Mouse (Mus musculus) midbrain, embryonic 14.5 days (tissue): ENCODE measurements around the gene St7. TPM values are rescaled to one million over a fixed set of nuclear protein-coding genes. Genes with fewer than 3 reads are reported as not detected.

ENCODE experiments used
- ATAC-seq: fragments of 200-750 bp; cut with Nextera tagmentation; 2 replicates; pipeline ENCODE4 v1.8.0; 2017; ENCODE audit warnings: moderate number of reproducible peaks, moderate library complexity; ENCODE audit not compliant: low FRiP score, low TSS enrichment
- DNase-seq: peaks from one replicate; pipeline ENCODE4 v3.0.0-alpha.2; 2015
- H3K27ac ChIP-seq: fragments of 300-500 bp; sonication (generic); replicated peaks from 2 replicates; pipeline ENCODE4 v1.5.1; 2014; ENCODE audit warnings: mild to moderate bottlenecking, low read depth, low read length, moderate library complexity
- H3K27me3 ChIP-seq: fragments of 300-500 bp; sonication (generic); 2 replicates; pipeline ENCODE4 v1.6.1; 2014; ENCODE audit warnings: low read length, control low read depth, mixed read lengths; ENCODE audit not compliant: control insufficient read depth, insufficient read depth
- H3K36me3 ChIP-seq: fragments of 300-500 bp; sonication (generic); 2 replicates; pipeline ENCODE4 v1.6.1; 2014; ENCODE audit warnings: low read length, control low read depth; ENCODE audit not compliant: control insufficient read depth, insufficient read depth
- H3K4me1 ChIP-seq: fragments of 300-500 bp; sonication (generic); 2 replicates; pipeline ENCODE4 v1.6.1; 2014; ENCODE audit warnings: mild to moderate bottlenecking, antibody characterized with exemption, low read length, control low read depth; ENCODE audit not compliant: control insufficient read depth, insufficient read depth
- H3K4me2 ChIP-seq: fragments of 300-500 bp; sonication (generic); 2 replicates; pipeline ENCODE4 v1.6.1; 2014; ENCODE audit warnings: mild to moderate bottlenecking, low read length, moderate library complexity
- H3K4me3 ChIP-seq: fragments of 300-500 bp; sonication (generic); replicated peaks from 2 replicates; pipeline ENCODE4 v1.5.1; 2014; ENCODE audit warnings: low read depth, low read length
- H3K9ac ChIP-seq: fragments of 300-500 bp; sonication (generic); replicated peaks from 2 replicates; pipeline ENCODE4 v1.6.1; 2014; ENCODE audit warnings: mild to moderate bottlenecking, low read length, moderate library complexity
- H3K9me3 ChIP-seq: fragments of 300-500 bp; sonication (generic); 2 replicates; pipeline ENCODE4 v1.6.1; 2016; ENCODE audit warnings: low read length, control low read depth, mixed read lengths; ENCODE audit not compliant: control insufficient read depth
- WGBS: fragments of 180-500 bp; shearing (Covaris S2); extraction: QIAGEN DNeasy Blood & Tissue Kit; methylation state at CpG from one replicate; pipeline ENCODE4 v1.1.7; 2014; 5-methylcytosine and 5-hydroxymethylcytosine counted together
- polyA plus RNA-seq: library from polyadenylated mRNA; unstranded; fragments of >200 nt; fragmentation: Nextera tagmentation; extraction: Ambion mirVana; gene quantifications from 2 replicates; pipeline ENCODE4 v1.2.1, GENCODE M21; 2014

The St7 gene
- polyA plus RNA-seq, 1 experiment from 2014 or later: 61.4 TPM

DNA sequence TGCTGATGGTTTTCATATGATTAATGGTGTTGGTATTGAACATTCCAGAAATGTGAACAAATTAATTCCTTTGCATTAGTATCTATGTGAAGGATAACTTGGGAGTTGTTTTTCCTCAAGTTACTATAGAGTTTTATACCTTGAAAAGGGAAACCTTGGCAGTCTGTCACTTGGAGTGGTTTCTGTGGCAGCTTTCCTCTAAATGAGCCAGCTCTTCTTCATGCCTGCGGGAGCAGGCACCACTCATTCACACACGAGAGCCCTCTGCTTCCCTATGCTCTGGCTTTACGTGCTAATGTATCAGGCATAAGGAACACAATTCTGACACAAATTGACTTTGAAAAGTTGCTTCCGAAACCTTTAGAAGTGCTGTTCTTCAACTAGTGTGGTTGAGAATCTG lies 224.5 kb downstream of the St7 start:
- Histone ChIP-seq H3K4me3 (no peak overlapping the region), H3K36me3 (peaks cover 10% of the 10 kb centered on the region), H3K27me3 (no peaks in the 10 kb centered on the region), H3K9ac (no peak overlapping the region), H3K27ac (no peak overlapping the region), H3K9me3 (no peaks in the 10 kb centered on the region), H3K4me2 (no peak overlapping the region), H3K4me1 (peaks cover 12% of the 10 kb centered on the region; the same call in 1 of the 2 replicates)
- ATAC-seq (no peak), DNase-seq (no peak)
- WGBS: 76% methylated on average over 4 of the region's 4 CpGs

DNA sequence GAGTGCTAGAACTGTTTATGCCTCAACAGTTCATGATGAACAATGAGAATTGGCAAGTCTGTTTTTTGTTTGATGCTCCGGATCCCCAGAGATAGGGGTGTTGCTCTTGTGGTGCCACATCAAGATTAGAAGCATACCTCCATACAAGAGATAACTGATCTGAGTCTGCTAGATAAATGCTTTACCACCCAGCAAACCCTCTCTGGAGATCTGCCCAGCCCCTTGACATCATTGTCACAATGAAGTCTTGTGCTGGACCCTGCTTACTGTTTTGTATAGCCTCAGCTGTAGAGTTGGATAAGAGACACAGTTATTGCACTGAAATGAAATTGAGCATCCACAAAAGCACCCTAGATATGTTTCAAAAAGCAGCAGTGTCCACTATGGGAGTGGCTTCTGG lies 229.4 kb downstream of the St7 start:
- DNase-seq (no peak), ATAC-seq (no peak)
- H3K4me3 ChIP-seq: no peak overlapping the region
- no peak overlapping the region for H3K9ac ChIP-seq
- peaks cover 29% of the 10 kb centered on the region for H3K36me3 ChIP-seq
- no peak overlapping the region for H3K4me2 ChIP-seq
- H3K27ac ChIP-seq: no peak overlapping the region
- H3K9me3 ChIP-seq: no peaks in the 10 kb centered on the region
- 98% methylated on average over 1 of the region's 1 CpGs for WGBS
- H3K27me3 ChIP-seq: no peaks in the 10 kb centered on the region
- H3K4me1 ChIP-seq: peaks cover 6% of the 10 kb centered on the region; the same call in 1 of the 2 replicates

DNA sequence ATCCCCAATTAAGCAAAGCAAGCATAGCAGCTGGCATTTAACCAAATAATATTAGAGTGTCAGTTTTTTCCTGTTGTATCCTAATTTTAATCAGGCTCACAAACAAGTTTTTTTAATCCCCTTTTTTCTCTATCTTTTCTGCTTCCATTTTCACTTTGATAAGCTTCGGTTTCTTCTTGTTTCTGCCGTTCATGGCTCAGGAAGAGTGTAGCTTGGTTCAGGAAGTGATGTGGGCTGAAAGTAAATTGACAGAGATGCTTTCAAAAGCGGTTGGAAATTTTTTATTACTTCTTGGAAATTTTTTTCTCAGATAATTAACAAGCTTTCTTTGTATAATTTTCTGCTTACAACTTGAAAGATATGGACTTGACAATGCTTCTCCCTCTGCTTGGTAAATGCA lies 230.2 kb downstream of the St7 start:
- Histone ChIP-seq H3K4me3 (no peak overlapping the region), H3K4me2 (no peak overlapping the region), H3K4me1 (peaks cover 6% of the 10 kb centered on the region; the same call in 1 of the 2 replicates), H3K9me3 (no peaks in the 10 kb centered on the region), H3K36me3 (peaks cover 29% of the 10 kb centered on the region), H3K27me3 (no peaks in the 10 kb centered on the region), H3K9ac (no peak overlapping the region), H3K27ac (no peak overlapping the region)
- 89% methylated on average over 3 of the region's 3 CpGs for WGBS
- DNase-seq (no peak), ATAC-seq (no peak)

DNA sequence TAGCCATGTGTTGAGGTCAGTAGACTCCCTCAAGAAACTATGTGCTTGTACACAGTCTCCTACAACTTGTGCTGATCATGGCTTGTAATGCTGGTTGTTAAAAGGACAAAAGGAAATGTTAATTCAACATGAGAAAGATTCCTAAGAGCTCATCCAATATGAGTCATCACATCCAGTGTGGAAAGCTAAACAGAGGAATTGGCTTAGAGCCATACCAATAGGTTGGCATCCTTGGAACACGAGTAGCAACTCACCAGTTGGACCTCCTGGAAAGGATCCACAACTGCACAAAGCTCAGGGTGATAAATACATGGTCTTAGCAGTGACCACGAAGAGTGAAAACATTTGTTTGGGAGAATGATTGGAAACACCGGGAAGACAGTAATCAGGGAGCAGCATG lies 230.6 kb downstream of the St7 start:
- Histone ChIP-seq H3K9ac (no peak overlapping the region), H3K9me3 (no peaks in the 10 kb centered on the region), H3K4me3 (no peak overlapping the region), H3K4me2 (no peak overlapping the region), H3K36me3 (peaks cover 29% of the 10 kb centered on the region), H3K4me1 (peaks cover 6% of the 10 kb centered on the region; the same call in 1 of the 2 replicates), H3K27ac (no peak overlapping the region), H3K27me3 (no peaks in the 10 kb centered on the region)
- no peak for ATAC-seq
- no peak for DNase-seq
- WGBS: 86% methylated on average over 3 of the region's 3 CpGs

DNA sequence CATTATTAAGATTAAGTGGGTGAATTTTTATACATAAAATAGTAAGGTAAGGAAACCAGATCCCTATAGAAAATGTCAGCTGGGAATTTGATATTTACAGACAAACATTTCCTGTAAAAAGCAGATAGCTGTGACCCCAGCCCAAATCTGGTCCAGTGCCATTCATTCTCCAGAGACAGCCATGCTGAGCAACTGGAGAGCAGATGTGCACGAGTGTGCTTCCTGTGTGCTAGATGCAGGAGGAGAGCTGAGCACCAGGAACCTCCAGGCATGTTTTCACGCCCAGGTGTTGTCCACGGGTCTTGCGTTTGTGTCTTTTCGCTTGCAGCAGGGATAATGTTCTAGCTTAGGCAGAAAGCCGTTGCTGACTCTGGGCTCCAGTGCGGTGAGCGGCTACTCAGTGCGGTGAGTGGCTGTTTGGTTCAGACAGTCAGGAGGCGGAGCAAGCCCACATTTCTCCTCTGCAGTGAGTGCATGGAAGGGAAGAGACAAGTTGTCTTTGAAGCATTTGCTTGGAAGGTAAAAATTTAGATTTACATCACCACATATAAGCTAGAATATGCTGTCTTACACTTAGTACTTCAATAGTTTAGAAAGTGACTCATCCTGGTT lies 231.3 kb downstream of the St7 start:
- Histone ChIP-seq H3K36me3 (peaks cover 28% of the 10 kb centered on the region), H3K4me2 (no peak overlapping the region), H3K4me3 (no peak overlapping the region), H3K9me3 (no peaks in the 10 kb centered on the region), H3K27ac (no peak overlapping the region), H3K27me3 (no peaks in the 10 kb centered on the region), H3K4me1 (peaks cover 6% of the 10 kb centered on the region; the same call in 1 of the 2 replicates), H3K9ac (no peak overlapping the region)
- DNase-seq: no peak
- 92% methylated on average over 10 of the region's 10 CpGs for WGBS
- ATAC-seq: no peak

DNA sequence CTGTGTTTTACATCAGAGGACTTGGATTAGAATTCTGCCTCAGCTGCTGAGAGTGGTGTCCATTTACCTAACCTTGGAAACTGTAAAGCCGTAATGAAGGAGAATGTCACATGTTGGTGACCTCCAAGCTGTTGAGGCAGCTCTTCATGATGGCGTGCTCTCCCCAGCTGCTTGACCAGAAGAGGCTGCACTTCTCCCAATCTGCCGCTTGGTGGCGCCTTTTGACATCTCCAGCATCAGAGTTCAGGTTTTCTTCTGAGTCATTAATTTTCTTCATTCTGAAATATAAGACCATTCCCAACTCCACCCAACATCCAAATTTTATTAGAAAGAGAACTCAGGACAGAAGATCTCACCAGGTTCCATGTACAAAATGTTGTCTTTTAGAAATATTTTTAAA lies 232.5 kb downstream of the St7 start:
- DNase-seq (no peak), ATAC-seq (no peak)
- Histone ChIP-seq H3K4me3 (no peak overlapping the region), H3K27ac (no peak overlapping the region), H3K27me3 (no peaks in the 10 kb centered on the region), H3K9ac (no peak overlapping the region), H3K4me2 (no peak overlapping the region), H3K4me1 (peaks cover 6% of the 10 kb centered on the region; the same call in 1 of the 2 replicates), H3K36me3 (peaks cover 25% of the 10 kb centered on the region), H3K9me3 (no peaks in the 10 kb centered on the region)
- WGBS: 50% methylated on average over 4 of the region's 4 CpGs

DNA sequence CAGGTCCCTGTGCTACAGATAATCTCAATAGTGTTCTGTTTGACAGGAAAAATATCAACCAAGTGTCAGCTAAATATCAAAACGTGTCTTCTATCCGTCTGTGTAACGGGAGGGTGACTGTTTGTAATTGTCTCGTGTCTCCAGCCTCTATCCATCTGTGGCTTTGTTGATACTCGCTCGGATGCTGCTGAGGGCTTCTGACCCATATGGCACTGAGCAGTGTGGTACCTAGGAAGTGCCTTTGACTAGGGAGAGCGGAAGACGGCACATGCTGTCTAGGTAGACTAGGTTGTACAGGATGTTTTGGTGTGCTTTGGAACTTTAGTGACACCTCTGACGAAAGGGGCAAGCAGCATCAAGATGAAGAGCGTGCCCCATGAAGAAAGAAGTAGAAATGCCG lies 235.0 kb downstream of the St7 start:
- Histone ChIP-seq H3K9me3 (no peaks in the 10 kb centered on the region), H3K27me3 (no peaks in the 10 kb centered on the region), H3K27ac (no peak overlapping the region), H3K9ac (no peak overlapping the region), H3K4me2 (no peak overlapping the region), H3K4me3 (no peak overlapping the region), H3K4me1 (peaks cover 6% of the 10 kb centered on the region; the same call in 1 of the 2 replicates), H3K36me3 (peaks cover 23% of the 10 kb centered on the region; the same call in 1 of the 2 replicates)
- DNase-seq: no peak
- WGBS: 82% methylated on average over 11 of the region's 11 CpGs
- no peak for ATAC-seq

DNA sequence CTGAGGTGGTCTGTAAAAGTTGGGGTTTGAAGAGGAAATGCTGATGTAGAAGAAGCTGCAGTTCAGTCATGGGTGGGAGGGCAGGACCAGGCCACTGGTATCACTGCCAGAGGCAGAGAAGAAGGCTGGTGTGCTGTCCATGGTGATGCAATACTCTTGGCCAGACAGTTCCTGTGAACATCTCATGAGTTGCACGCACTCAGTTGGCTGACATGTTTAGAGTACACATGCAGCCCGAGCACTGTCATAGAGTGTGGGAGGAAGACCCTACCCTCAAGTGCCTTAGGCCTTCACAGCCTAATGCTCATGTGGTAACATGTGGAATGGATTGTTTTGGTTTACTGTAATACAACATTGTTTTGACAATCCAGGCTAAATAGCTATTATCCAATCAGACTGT lies 238.5 kb downstream of the St7 start:
- DNase-seq (no peak), ATAC-seq (no peak)
- Histone ChIP-seq H3K4me1 (peaks cover 5% of the 10 kb centered on the region; the same call in 1 of the 2 replicates), H3K9me3 (no peaks in the 10 kb centered on the region), H3K9ac (no peak overlapping the region), H3K4me3 (no peak overlapping the region), H3K36me3 (peaks cover 23% of the 10 kb centered on the region), H3K27me3 (no peaks in the 10 kb centered on the region), H3K4me2 (no peak overlapping the region), H3K27ac (no peak overlapping the region)
- WGBS: 92% methylated on average over 2 of the region's 2 CpGs

DNA sequence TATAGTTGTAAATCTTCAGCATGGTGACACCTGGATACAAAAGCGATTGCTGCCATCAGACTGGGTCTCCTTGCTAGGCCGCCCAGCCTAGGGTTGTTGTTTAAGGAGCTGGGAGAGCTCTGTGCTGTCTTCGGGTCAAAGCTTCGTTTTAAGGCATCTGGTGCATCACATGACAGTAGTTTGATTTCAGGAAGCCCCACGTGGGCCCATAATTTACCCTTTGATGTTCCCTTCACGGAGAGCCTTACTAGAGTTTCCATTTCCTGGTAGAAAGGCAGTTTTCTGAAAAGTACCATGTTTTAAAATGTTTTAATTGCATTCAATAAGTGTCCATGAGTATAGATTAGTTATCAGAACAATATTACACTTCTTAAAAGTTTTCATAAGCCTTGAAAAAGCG lies 239.1 kb downstream of the St7 start:
- Histone ChIP-seq H3K4me1 (no peaks in the 10 kb centered on the region), H3K36me3 (peaks cover 23% of the 10 kb centered on the region), H3K27ac (no peak overlapping the region), H3K9me3 (no peaks in the 10 kb centered on the region), H3K9ac (no peak overlapping the region), H3K4me2 (no peak overlapping the region), H3K4me3 (no peak overlapping the region), H3K27me3 (no peaks in the 10 kb centered on the region)
- ATAC-seq (no peak), DNase-seq (no peak)
- 87% methylated on average over 7 of the region's 7 CpGs for WGBS
